Mouse (Mus musculus) MN1 (cell line): ENCODE measurements around the gene Tlr13.

Experiments used
- DNase-seq: peaks from one replicate; pipeline ENCODE4 v3.0.0-alpha.2; 2016; ENCODE audit warnings: low spot score

Tlr13 gene

DNA sequence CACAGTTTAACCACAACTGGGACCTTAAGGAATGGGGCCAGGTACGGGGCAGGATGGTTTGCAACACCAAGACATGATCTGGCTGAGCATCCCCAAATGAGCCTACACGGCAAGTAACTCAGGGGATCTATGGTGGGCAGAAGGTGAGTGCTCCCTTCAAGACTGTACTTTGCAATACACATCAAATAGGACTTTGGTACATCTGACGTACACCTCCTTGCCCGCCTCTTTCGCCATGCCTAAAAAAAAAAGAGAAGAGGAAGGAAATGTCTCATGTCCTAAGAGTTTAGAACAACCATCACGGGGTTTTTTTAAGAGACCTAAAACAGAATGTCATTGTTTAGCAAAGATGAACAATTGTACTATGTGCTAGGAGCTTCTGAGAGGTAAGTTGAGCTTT, at the start of gene Tlr13:
Gene Tlr13 (plus strand): TSS at position 269 of the 400 bp plus-strand sequence.
- DNase-seq: no peak

DNA sequence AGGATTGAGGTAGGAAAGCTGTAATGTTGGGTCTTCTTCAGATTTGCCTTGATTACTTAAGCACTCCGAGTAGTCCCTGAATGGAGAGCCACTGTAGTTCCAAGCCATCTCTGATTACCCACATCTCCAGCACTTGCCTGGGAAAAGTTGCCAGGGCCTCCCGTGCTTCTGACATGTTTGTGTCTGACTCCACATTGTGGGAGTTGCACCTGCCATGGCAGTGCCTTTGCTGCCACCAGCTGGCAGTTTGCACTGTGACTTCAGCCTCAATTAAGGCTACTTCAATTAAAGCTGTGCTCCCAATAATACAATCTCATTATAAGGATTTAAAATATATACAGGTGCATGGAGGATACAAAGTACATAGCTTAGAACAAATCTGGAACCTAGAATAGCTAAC, 37.5 kb upstream of the Tlr13 start:
- peak; percentile 40 for DNase-seq

GRCm38 (mm10) chrX:106113881-106114280, 29.1 kb upstream of the Tlr13 start:
- no peak for DNase-seq

DNA sequence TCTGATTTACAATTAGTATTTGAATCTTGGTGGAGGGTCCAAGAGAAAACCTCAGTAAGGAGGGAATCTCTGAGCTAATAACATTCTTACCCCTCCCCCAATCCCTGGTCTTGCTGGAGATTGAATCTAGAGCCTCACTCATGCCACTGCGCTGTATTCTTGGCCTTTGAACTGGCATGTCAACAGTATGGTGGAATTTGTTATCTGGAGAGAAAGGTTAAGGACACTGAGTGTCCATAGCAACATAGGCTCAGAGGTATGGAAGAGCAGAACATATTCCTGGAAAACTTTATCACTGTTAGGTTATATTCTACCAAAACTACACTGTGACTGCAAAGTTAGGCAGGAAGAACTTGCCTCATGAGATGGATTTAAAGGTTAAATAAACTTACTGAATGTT, 28.3 kb upstream of the Tlr13 start:
- DNase-seq: no peak

- no peak for DNase-seq
Measured at GRCm38 (mm10) chrX:106122823-106123222, 20.2 kb upstream of the Tlr13 start.

GRCm38 (mm10) chrX:106128283-106128682, 14.7 kb upstream of the Tlr13 start:
- DNase-seq: no peak

DNA sequence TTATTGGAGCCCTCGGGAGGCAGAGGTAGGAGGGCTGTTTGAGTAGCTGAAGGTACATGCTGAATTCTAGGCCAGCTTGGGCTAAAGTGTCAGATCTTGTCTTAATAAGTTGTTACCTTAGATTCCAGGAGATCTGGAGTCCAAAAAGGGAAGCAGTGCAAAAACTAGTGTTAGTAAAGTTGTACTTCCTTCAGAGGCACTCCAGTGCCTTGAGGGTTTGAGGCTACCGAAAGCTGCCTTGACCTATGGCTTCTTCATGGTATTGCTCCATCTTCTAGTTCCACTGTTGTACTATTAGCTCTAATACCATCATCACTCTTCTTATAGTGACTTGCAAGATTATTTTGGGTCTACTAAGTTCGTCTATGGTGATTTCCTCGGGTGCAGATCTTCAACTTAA, 13.1 kb upstream of the Tlr13 start:
- no peak for DNase-seq

GRCm38 (mm10) chrX:106134916-106135315, 8.1 kb upstream of the Tlr13 start:
- DNase-seq: no peak

DNA sequence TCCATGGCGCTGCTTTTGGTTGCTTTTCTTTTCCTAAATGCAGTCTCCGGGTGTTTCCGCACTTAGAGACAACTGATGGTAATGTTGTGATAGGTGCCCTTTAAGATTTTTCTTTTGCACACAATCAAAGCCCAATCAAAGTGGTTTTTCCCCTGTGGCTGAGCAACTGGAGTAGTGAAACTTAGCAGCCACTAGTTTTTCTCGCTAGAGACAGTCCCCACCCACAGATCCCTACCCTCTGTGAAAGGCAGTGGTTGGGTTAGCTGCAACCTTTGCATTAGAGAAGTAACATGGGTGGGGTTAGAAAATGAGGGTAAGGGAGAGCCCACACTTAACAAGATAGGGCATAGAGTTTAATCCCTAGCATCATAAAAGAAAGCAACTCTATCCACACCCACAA, 7.5 kb upstream of the Tlr13 start:
- no peak for DNase-seq

- DNase-seq: peak; percentile 24
Measured at GRCm38 (mm10) chrX:106135916-106136575, 7.0 kb upstream of the Tlr13 start.

- no peak for DNase-seq
Measured at GRCm38 (mm10) chrX:106139309-106140070, 3.5 kb upstream of the Tlr13 start.

DNA sequence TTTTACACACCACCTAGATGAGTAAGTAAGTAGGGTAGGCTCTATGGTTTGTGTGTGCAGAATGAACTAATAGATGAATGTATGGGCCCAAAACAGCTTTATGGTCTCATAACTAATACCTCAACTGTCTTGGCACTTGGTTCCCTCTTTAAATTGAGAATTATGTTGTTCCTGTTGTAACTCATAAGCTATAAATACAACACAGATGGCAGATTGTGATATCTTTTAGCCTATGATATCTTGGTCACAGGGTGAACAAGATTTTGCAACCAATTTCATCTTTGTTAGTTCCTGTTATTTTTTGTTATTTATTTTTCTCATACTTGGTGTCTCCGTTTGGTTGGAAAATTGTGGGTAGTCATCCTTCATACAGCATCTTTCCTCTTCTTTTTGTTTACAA, 5.2 kb downstream of the Tlr13 start:
- DNase-seq: no peak

- no peak for DNase-seq
Measured at GRCm38 (mm10) chrX:106149460-106149859, 6.5 kb downstream of the Tlr13 start.

DNA sequence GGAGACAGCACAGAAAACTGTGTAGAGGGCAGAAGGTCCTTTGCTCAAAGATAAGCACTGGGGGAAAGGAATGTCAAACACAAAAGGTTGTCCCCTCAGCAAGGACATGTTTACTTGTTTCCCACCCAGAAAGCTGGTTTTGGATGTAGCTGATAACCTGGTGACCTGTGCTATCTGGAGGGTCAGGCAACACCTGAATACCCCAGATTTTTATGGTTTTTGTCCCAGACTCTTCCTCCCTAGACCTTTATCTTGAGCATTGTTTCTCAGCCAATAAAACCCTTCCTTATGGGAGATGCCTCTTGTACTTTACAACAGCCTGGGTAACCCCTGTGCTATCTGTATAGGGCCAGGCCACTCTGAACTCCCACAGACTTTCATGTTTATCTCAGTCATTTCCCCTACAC, 11.2 kb downstream of the Tlr13 start:
- DNase-seq: no peak

DNA sequence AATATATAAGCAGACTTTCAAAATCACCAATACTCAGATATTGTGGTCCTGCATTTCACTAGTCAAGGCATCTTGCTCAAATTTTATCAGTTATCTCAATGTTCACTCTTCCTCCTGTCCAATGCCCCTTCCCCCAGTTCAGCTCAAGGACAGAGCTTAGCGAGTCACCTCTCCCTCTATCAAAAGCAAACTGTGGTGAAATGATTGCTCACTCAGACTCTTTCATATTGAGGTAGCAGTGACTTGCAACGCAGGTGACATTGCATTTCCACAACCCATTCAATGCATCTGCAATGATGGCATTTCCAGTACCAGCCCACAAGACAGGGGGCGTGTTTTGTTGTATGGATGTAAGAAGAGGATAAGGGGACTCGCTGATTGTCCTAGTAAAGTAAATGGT, 12.9 kb downstream of the Tlr13 start:
- DNase-seq: no peak

DNA sequence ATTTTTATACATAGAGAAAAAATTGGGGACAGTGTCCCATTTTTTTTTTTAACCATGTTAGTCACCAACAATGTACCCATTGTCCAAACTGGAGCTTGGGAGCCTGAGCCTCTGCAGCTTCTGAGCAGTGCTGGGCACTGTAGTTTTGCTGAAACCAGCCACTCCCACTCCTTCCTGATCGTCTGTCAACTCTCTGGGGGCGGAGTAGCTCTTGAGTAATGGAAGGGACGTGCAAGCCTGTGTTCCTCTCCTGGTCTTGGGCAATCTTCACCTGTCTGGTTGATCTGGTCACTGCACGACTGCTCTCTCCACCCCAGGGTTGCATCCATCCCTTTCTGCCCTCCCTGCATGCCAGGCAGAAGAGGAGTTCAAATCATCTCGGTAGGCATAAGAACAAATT, 21.0 kb downstream of the Tlr13 start:
- no peak for DNase-seq

DNA sequence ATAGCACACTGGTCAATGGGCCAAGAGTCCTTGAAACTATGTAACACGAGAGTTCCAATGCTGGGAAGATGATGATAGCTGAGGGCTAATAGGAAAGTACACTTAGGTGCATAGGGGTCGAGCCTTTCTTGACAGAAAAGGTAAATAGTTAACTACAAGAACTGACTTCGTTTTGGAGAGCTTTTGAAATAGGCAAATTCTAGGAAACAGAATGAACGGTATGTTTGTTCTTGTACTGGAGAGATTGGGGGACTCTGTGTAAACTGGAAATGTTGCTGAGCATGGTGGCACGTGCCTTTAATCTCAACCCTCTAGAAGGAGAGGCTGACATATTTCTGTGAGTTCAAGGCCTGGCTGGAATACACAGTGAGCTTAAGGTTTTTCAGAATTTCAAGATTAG, 21.6 kb downstream of the Tlr13 start:
- no peak for DNase-seq

DNA sequence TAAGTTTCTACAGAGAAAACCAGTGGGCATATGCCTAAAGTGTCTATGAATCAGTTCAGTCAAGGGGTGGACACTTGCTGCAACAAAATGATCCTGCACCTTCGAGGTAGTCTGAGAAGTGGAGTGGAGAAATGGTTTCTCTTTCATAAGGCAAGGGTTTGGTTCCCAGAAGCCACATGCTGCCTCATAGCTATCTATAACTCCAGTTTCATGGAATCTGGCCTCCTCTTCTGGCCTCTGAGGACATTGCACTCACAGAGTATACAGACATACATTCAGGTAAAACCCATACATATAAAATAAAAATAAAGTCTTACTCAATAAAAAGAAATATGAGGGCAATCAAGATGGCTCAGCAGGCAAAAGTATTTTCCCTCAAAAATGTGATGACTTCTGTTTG, 22.1 kb downstream of the Tlr13 start:
- DNase-seq: no peak

GRCm38 (mm10) chrX:106171106-106171852, 28.3 kb downstream of the Tlr13 start:
- peak; percentile 73 for DNase-seq

- no peak for DNase-seq
Measured at GRCm38 (mm10) chrX:106171853-106172154, 28.8 kb downstream of the Tlr13 start.

- DNase-seq: no peak
Measured at GRCm38 (mm10) chrX:106176331-106176730, 33.3 kb downstream of the Tlr13 start.

GRCm38 (mm10) chrX:106184279-106184678, 41.3 kb downstream of the Tlr13 start:
- DNase-seq: no peak

DNA sequence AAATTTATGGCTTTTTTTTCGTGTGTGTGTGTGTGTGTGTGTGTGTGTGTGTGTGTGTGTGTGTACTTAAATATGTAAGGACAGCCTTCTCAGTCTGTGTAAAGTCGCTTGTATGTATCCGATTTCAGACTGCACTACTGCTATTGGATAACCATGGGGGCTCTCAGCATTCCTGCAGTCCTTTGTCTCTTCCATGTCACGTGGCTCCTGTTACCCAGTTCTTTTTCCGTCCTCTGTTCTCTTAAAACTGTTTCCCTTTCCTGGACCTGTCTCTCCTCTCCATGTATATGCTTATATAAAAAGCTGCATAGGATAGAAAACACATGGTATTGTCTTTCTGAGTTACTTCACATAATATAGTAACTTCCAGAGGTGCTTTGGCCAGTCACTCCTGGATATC, 42.7 kb downstream of the Tlr13 start:
- DNase-seq: peak; percentile 23
